Mouse (Mus musculus): ENCODE results near the gene Zfy2. TPM values are rescaled to one million over a fixed set of nuclear protein-coding genes. Genes with fewer than 3 reads are reported as not detected.

Gene Zfy2
- polyA plus RNA-seq (2015; fragmentation: Nextera tagmentation; extraction: Ambion mirVana): not detected in 2 replicates

GRCm38 (mm10) chrY:2170309-2170708 is at the start of gene Zfy2:
Zfy2 (minus strand) TSS chrY:2170409.
- WGBS: 71% methylated on average over 1 of the region's 2 CpGs
- H3K9ac ChIP-seq (ENCODE audit: low read depth, low read length): no peak within 1 kb of the TSS
- no peak for ATAC-seq
- H3K27me3 ChIP-seq (replicated peaks; ENCODE audit: control insufficient read depth, insufficient read depth, low read length): no peaks in the 10 kb centered on the region
- no peaks in the 10 kb centered on the region for H3K9me3 ChIP-seq (ENCODE audit: control insufficient read depth, low read length)
- no peak within 1 kb of the TSS for H3K27ac ChIP-seq (ENCODE audit: low read depth, low read length)
- H3K4me3 ChIP-seq (ENCODE audit: low read length): no peak within 1 kb of the TSS
- no peaks in the 10 kb centered on the region for H3K4me1 ChIP-seq (ENCODE audit: control insufficient read depth, insufficient read depth, low read depth, low read length)
- H3K4me2 ChIP-seq (ENCODE audit: low read length): no peak within 1 kb of the TSS
- no peaks in the 10 kb centered on the region for H3K36me3 ChIP-seq (ENCODE audit: control insufficient read depth, insufficient read depth, low read length)

All from hindbrain, embryonic 16.5 days (tissue).